Mouse (Mus musculus): ENCODE results near the gene Eid3.

DNA sequence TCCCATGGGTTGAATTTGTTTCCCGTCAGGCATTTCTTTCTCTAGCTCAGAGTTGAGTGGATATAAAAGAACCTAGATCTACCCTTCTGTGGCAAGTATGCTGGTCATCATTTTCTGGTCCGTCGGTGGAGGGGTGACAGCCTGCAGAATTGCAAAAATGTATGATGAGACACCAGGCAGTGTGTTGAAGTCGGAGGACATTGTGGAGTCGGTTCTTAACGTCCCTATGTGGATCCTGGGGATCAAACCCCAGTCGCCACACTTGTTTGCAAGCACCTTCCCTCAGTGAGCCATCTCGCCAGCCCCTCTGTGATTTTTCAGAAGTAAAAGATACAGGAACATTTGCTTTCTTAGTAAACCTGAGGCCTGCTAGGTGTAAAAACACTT is 5.5 kb upstream of the Eid3 start:
- TF ChIP-seq CTCF (IDR thresholded peaks at IDR 0.05; ENCODE audit: low read depth) (no peak), EP300 (IDR thresholded peaks at IDR 0.05; ENCODE audit: low read depth) (no peak)

Measured in liver, postnatal 0 days (tissue).